Mouse (Mus musculus) gastrocnemius, postnatal 25 days (tissue): ENCODE measurements around the gene U2surp. TPM values are rescaled to one million over a fixed set of nuclear protein-coding genes. Genes with fewer than 3 reads are reported as not detected.

Experiments
- DNase-seq: peaks from one replicate; pipeline ENCODE4 v3.0.0; 2022
- long read RNA-seq, 2 experiments: library from polyadenylated mRNA; stranded (forward); transcript quantifications; one replicate each; pipeline ENCODE4 v2.0.0; 2021
- total RNA-seq, 2 experiments: library from RNA; stranded (reverse); gene quantifications; 1 replicate in 1 of 2; 2 replicates in 1 of 2; pipeline ENCODE4 v1.2.3; 2021

The U2surp gene
- 10 to 100 TPM; 22.1 to 22.9 TPM for total RNA-seq
- long read RNA-seq, experiment 1, partial matches to known transcripts = 1 of 5 reads
- long read RNA-seq, experiment 1, other reads (novel, unspliced or antisense) = 3 of 5 reads
- long read RNA-seq, experiment 2, full-length matches to known transcripts = 6 of 9 reads
- long read RNA-seq, experiment 2, partial matches to known transcripts = 1 of 9 reads
- long read RNA-seq, experiment 2, other reads (novel, unspliced or antisense) = 2 of 9 reads

GRCm38 (mm10) chr9:95511472-95512330, at the start of gene U2surp:
TSS of gene U2surp (minus strand) at chr9:95511996.
- peak; percentile 97 for DNase-seq

DNA sequence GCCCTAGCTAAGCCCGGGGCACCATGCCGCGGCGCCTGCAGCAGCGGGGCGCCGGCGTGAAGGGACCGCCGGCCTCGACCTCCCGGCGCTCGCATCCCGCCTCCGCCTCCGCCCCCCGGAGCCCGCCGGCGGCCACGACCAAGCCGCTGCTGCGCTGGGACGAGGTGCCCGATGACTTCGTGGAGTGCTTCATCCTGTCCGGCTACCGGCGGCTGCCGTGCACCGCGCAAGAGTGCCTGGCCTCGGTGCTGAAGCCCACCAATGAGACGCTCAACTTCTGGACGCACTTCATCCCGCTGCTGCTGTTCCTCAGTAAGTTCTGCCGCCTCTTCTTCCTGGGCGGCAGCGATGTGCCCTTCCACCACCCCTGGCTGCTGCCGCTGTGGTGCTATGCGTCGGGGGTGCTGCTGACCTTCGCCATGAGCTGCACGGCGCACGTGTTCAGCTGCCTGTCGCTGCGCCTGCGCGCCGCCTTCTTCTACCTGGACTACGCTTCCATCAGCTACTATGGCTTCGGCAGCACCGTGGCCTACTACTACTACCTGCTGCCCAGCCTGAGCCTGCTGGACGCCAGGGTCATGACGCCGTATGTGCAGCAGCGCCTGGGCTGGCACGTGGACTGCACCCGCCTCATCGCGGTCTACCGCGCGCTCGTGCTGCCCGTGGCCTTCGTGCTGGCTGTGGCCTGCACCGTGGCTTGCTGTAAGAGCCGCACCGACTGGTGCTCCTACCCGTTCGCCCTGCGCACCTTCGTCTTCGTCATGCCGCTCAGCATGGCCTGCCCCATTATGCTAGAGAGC, 48.3 kb upstream of the U2surp start:
- DNase-seq = no peak

DNA sequence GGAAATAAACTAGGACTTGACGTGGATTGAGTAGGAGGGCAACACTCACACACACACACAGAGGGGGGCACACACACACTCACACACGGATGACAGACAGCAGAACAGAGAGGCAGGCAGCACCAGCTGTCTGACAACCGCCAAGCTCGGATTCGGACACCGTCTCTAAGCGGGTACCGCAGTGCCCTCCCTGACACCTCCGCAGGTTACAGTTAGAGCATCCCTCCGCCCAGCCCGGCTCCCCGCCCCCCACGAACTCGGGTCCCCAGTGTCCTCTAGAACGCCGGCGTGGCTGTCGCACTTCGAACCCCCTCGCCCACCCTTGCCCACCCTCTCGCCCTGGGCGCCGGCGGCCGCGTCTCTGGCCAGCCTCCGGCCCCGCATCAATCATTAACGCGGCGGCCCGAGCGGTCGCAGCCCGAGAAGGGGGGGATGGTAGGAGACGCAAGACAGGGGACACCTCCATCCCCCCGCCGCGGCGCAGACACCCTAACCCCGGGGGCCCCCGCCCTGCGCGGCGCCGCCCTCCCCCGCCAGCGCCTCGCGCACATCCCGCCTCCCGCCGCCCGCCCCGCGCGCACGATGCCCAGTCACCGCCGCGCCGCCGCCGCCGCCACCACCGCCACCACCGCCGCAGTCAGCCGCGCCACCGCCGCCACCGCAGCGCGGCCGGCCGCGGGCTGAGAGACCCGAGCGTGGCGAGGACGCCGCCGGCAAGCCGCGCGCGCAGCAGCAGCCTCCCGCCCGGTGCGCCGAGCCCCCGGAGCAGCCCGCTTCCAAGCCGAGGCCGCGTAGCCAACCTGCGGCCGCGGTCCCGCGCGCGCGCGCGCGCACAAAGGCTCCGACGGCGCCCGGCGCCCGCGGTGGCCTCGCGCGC, 47.5 kb upstream of the U2surp start, which contains the start of gene Paqr9:
Gene Paqr9 (plus strand): TSS at position 599 of the 877 bp plus-strand sequence.
- no peak for DNase-seq

DNA sequence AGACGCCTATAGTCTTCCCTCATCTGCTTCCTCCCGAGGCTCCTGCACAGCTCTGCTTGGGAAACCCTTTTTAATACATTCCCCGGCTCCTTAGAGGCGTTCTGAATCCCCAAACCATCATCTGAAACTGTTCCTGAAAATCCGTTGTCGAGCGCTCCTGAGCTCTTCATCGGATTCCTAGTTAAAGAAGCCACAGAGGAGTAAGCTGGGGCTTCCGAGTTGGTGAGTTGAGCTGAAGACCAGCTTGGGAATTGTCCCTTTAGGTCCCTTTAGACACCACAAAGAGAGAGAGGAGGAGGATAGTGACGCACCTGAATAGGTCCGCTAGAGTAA, 46.9 kb upstream of the U2surp start:
- DNase-seq = no peak

DNA sequence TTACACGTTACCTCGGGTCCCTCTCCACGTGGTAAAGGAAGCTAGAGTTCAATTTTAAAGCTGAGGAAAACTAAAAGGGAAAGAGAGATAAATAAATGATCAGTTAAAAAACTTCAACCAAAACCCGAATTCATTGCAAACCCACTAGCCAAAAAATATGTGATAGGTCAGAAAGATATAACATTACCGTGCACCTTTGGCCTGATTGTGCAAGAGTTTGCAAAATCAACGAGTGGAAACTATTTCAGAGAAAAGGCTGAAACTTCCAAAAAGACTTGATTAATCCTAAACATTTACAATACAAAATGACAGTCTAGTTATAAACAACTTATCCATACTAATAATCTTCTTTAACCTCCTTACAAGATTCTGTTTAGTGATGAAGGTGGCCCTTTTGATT, 45.9 kb upstream of the U2surp start:
- no peak for DNase-seq

- no peak for DNase-seq
Measured at GRCm38 (mm10) chr9:95556067-95556512, 44.3 kb upstream of the U2surp start.

GRCm38 (mm10) chr9:95555233-95555740, 43.5 kb upstream of the U2surp start:
- no peak for DNase-seq

- no peak for DNase-seq
Measured at GRCm38 (mm10) chr9:95554231-95555221, 42.7 kb upstream of the U2surp start.

DNA sequence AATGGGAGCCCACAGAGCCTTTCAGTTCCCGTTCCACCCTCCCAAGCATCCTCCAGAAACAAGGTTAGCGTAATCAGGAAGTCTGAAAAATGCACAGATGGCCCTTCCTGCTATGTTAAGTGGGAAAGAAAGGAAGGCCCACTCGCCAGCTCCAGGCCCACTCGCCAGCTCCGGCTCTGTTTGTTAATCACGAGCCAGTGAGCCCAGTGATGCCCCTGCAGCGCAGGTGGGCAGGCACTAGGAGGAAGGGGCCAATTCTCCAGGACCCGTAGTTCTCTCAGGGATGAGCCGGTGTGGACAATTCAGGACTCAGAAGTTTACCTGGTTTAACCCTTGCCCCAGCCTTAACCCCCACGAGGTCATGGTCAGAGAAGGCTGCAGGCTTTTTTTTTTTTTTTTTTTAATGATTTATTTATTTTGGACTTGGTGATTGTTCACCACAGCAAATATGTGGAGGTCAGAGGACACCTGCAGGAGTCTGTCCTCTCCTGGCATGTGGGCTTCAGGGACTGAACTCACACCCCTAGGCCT, 40.4 kb upstream of the U2surp start:
- no peak for DNase-seq

DNA sequence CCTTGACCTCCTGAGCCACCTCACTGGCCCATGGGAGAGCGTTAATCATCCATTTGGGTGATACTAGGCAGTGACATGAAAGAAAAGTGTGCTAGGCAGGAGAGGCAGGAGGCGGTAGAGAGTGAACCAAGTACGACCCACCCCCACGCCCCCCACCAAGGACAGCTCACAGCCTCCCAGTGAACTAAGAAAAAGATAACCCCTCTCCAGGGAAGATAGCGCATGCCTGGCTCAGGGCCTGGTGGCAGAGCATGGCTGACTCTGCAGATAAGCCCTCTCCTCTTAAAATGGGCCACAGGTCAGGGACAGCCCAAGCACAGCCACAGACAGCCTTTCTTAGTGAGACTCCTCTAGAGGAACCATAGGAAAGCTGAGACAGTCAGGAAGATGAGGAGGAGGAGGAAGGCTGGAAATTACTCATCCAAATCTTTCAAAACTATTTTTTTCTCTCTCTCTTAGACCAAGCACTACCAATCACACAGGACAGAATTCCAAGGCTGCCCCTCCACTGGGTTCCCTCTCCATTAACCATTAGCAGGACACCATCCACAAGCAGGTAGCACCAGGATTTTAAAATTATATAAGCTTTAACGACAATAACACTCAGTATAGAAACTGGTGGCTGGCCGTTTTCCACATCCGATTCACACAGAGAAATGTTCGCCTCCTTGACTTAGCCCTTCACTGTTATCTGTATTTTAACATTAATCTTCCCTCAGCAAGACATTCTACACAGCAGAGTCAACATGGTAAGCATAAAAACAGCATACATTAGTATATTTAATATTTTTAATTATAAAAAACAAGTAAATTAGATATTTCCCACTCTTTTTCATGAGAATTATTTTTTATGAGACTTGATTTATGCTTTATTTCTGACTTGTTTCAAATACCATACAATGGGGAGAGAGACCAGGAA, 39.3 kb upstream of the U2surp start:
- no peak for DNase-seq

GRCm38 (mm10) chr9:95549626-95550411, 38.0 kb upstream of the U2surp start:
- no peak for DNase-seq

DNA sequence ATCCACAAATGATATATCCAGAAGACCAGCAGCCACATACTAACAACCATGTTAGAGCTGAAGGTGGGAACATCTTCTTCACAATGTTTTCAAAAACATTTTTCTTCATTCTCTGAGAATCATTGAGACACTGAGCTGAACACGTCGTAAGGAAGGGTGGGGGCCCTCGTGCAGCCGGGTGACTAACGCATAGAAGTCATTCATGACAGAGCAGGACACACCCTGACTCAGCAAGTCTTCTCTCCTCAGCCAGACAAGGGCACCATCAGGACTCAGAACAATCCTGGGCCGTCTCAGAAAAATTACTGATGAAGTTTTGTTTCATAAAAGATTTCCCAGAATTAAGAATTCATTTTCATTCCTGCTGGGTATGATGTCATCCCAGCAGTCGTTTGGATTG, 34.9 kb upstream of the U2surp start:
- DNase-seq = no peak

GRCm38 (mm10) chr9:95544598-95544997, 32.8 kb upstream of the U2surp start:
- DNase-seq = no peak

DNA sequence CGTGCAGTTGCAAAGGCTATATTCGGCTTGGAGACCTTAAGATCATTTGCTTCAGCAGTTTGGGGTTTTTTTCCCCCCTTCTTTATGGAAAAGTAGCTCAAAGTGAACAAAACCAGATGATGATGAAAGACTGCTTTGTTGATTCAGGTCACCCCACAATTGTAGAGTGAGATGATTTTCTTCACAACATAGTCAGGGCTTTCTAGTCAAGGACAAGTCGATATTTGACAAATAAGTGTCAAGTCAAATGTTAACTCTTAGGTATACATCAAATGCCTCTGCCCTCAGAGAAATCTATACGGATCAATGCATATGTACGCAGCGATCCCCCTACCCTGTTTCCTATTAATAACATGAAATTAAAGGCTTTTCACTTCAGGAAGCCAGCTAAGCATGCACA, 30.7 kb upstream of the U2surp start:
- DNase-seq = no peak

DNA sequence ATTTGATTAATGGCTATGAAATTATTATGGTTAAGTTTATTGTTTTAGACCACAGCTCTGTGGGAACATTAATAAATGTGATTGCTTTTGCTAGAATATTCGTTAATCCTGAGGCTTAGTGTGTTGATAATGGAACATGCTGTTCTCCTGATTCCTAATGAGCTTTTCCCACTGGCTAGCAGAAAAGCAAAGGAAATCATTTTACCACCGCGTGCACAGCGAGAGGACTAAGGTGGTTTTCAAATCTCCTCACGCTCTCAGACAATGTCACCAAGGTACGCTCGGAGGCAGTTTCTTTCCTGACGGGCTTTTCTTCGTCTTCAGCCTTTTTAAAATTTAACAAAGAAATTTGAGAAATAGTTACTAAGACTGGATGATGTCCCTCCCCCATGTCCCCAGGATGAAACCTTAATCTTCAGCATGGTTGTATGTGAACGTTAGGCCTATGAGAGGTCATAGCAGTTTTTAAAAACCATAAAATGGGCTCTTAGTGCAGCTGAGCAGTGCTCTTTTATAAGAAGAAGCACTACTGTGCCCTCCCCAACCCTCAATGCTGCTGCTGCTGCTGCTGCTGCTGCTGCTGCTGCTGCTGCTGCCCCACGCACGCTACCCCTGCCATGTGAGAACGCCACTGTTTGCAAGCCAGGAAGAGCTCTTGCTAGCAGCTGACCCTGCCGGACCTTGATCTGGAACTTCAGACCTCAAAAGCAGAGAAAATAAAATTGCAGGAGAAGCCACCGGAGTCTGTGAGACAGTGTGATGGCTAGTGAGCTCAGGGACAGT, 30.0 kb upstream of the U2surp start:
- DNase-seq = no peak

GRCm38 (mm10) chr9:95541208-95541607, 29.4 kb upstream of the U2surp start:
- no peak for DNase-seq

DNA sequence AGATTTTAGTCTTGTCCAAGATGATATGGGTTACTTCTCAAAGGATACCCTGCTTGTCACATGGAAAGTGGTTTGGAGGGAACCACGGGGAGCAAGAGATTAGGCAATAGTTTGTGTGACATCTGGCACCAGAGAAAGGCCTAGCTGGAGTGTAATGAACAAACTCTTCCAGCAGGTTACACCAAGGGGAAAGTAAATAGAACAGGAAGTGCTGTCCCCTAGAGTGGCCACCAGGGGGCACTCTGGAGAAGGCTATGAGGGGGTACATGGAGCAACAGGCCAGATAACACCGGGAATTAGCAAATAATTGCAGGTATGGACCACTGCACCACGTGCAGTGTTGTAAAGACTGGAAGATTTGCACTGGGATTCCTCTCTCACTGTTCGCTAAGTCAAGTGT, 28.7 kb upstream of the U2surp start:
- DNase-seq = no peak
